Mouse (Mus musculus): Measurements from ENCODE around the gene Gins1.

The Gins1 gene

GRCm38 (mm10) chr2:150963246-150963645 is 58.0 kb downstream of the Gins1 start:
- no peak for DNase-seq (ENCODE audit: low spot score)

- DNase-seq (ENCODE audit: low spot score) = no peak
Measured at GRCm38 (mm10) chr2:150964641-150965040, 59.4 kb downstream of the Gins1 start.

- DNase-seq (ENCODE audit: low spot score) = no peak
Measured at GRCm38 (mm10) chr2:150965951-150966350, 60.8 kb downstream of the Gins1 start.

- no peak for DNase-seq (ENCODE audit: low spot score)
Measured at GRCm38 (mm10) chr2:150967491-150967890, 62.3 kb downstream of the Gins1 start.

GRCm38 (mm10) chr2:150969231-150969630 is 64.0 kb downstream of the Gins1 start:
- no peak for DNase-seq (ENCODE audit: low spot score)

GRCm38 (mm10) chr2:150971856-150972255 is 66.7 kb downstream of the Gins1 start:
- DNase-seq (ENCODE audit: low spot score) = no peak

GRCm38 (mm10) chr2:150972681-150973080 is 67.5 kb downstream of the Gins1 start:
- DNase-seq (ENCODE audit: low spot score) = no peak

- no peak for DNase-seq (ENCODE audit: low spot score)
Measured at GRCm38 (mm10) chr2:150973401-150974115, 68.4 kb downstream of the Gins1 start.

GRCm38 (mm10) chr2:150976871-150977270 is 71.7 kb downstream of the Gins1 start:
- DNase-seq (ENCODE audit: low spot score) = no peak

GRCm38 (mm10) chr2:150977676-150978075 is 72.5 kb downstream of the Gins1 start:
- no peak for DNase-seq (ENCODE audit: low spot score)

- no peak for DNase-seq (ENCODE audit: low spot score)
Measured at GRCm38 (mm10) chr2:150978791-150979190, 73.6 kb downstream of the Gins1 start.

GRCm38 (mm10) chr2:150979861-150980620 is 74.8 kb downstream of the Gins1 start:
- no peak for DNase-seq (ENCODE audit: low spot score)
